ENCODE assay signal across 12 mouse cellular contexts in genomic region chr5:92774893-92775292, GRCm38 (mm10).
"Had no signal": no experiment of that assay in that cellular context is flagged by ENCODE, and none has a peak within 500 bp of the region (broad histone marks: within the 10 kb centered on the region; RNA-seq: fewer than 3 reads in every experiment).

No protein-coding gene starts in this region.

- H3K27ac ChIP-seq: limb, embryonic 12.5 days; liver, embryonic 14.5 days; midbrain, embryonic 13.5 days; neural tube, embryonic 15.5 days had no signal

- DNase-seq: kidney, adult 11 months; kidney, adult 9 months; kidney, postnatal 10 days; liver; lung, adult 18-20 months; lung, postnatal 36 days; spleen, adult 18-20 months; thymus, postnatal 36 days had no signal

- H3K9ac ChIP-seq: limb, embryonic 12.5 days; liver, embryonic 14.5 days; midbrain, embryonic 13.5 days; neural tube, embryonic 15.5 days had no signal

- ATAC-seq: midbrain, embryonic 13.5 days had no signal

- H3K4me2 ChIP-seq: limb, embryonic 12.5 days; midbrain, embryonic 13.5 days; neural tube, embryonic 15.5 days had no signal

- H3K27me3 ChIP-seq: limb, embryonic 12.5 days; midbrain, embryonic 13.5 days; neural tube, embryonic 15.5 days had no signal

- H3K4me1 ChIP-seq: limb, embryonic 12.5 days; midbrain, embryonic 13.5 days; neural tube, embryonic 15.5 days had no signal

- H3K36me3 ChIP-seq: limb, embryonic 12.5 days; midbrain, embryonic 13.5 days; neural tube, embryonic 15.5 days had no signal

- H3K4me3 ChIP-seq: limb, embryonic 12.5 days; midbrain, embryonic 13.5 days; neural tube, embryonic 15.5 days had no signal

- H3K9me3 ChIP-seq: limb, embryonic 12.5 days; midbrain, embryonic 13.5 days; neural tube, embryonic 15.5 days had no signal
